Mouse (Mus musculus) spleen, adult 18-20 months (tissue): ENCODE measurements around the gene Mcat.

Experiments
- DNase-seq, 2 experiments: peaks; one replicate each; pipeline ENCODE4 v3.0.0; 2022; ENCODE audit warnings: mixed read lengths in 2 of 2

Gene Mcat

GRCm38 (mm10) chr15:83563327-83563856 lies at the start of gene Mcat, which contains the start of gene Tspo:
Mcat (minus strand) TSS chr15:83563787.
Tspo (plus strand) TSS chr15:83563592.
- peak; percentile 70 to 83 for DNase-seq

- peak; percentile 46 to 65 for DNase-seq
Measured at GRCm38 (mm10) chr15:83607115-83607802, 43.7 kb upstream of the Mcat start.

- no peak for DNase-seq
Measured at GRCm38 (mm10) chr15:83606700-83607099, 43.1 kb upstream of the Mcat start.

GRCm38 (mm10) chr15:83606216-83606615 lies 42.6 kb upstream of the Mcat start:
- DNase-seq: no peak

- peak in 1 of 2 experiments; percentile 14 for DNase-seq
Measured at GRCm38 (mm10) chr15:83603426-83603825, 39.8 kb upstream of the Mcat start.

GRCm38 (mm10) chr15:83603046-83603396 lies 39.4 kb upstream of the Mcat start:
- DNase-seq: no peak

GRCm38 (mm10) chr15:83602372-83603045 lies 38.9 kb upstream of the Mcat start:
- peak; percentile 59 to 60 for DNase-seq

- no peak for DNase-seq
Measured at GRCm38 (mm10) chr15:83601185-83601584, 37.6 kb upstream of the Mcat start.

GRCm38 (mm10) chr15:83596833-83597232 lies 33.2 kb upstream of the Mcat start:
- no peak for DNase-seq

GRCm38 (mm10) chr15:83595364-83595711 lies 31.8 kb upstream of the Mcat start:
- no peak for DNase-seq

- peak; percentile 74 to 87 for DNase-seq
Measured at GRCm38 (mm10) chr15:83594513-83595363, 31.2 kb upstream of the Mcat start, which contains the start of gene Ttll12. Ttll12 (minus strand) TSS chr15:83595157.

- DNase-seq: no peak
Measured at GRCm38 (mm10) chr15:83593702-83594512, 30.3 kb upstream of the Mcat start.

GRCm38 (mm10) chr15:83593189-83593585 lies 29.6 kb upstream of the Mcat start:
- no peak for DNase-seq

GRCm38 (mm10) chr15:83592260-83593188 lies 28.9 kb upstream of the Mcat start:
- DNase-seq: no peak

- DNase-seq: no peak
Measured at GRCm38 (mm10) chr15:83591758-83592157, 28.2 kb upstream of the Mcat start.

- no peak for DNase-seq
Measured at GRCm38 (mm10) chr15:83590841-83591240, 27.3 kb upstream of the Mcat start.

GRCm38 (mm10) chr15:83584741-83585220 lies 21.2 kb upstream of the Mcat start:
- no peak for DNase-seq

GRCm38 (mm10) chr15:83583419-83584156 lies 20.0 kb upstream of the Mcat start:
- peak in 1 of 2 experiments; percentile 49 for DNase-seq

- DNase-seq: no peak
Measured at GRCm38 (mm10) chr15:83582931-83583330, 19.3 kb upstream of the Mcat start.

- no peak for DNase-seq
Measured at GRCm38 (mm10) chr15:83576651-83577050, 13.1 kb upstream of the Mcat start.
